Mouse (Mus musculus): ENCODE measurements around the gene Bbox1. TPM values are rescaled to one million over a fixed set of nuclear protein-coding genes. Genes with fewer than 3 reads are reported as not detected.

The Bbox1 gene
- total and polyA plus RNA-seq, 2 experiments from 2014 or later = 0.04 TPM; not detected in 1

DNA sequence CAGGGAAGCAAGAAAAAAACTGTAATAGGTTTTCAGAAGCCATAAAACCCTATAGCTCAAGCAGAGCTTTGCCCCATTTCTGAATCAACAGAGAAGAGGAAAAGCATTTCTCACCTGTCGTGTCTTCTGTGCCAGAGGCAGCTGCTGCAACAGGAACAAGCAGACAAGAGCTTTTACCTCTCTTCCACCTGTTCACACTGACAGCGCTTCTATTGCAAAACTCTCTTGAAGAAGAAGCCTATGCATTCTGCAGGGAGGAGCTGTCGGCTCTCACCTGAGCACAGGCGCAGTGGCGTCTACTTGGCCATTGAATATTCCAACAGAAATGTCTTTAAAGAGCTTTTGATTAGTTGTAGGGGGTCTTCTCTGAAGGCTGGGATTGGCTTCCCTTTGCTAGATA, 286 bp downstream of the Bbox1 start:
- no peak overlapping the region for H3K4me3 ChIP-seq (ENCODE audit: low read depth, low read length)
- no peak for DNase-seq (ENCODE audit: low spot score)
- WGBS = 82% methylated on average over 5 of the region's 5 CpGs
- ATAC-seq (ENCODE audit: insufficient read depth, low read depth) = no peak
- no peak overlapping the region for H3K4me2 ChIP-seq (ENCODE audit: low read depth, low read length)
- H3K27ac ChIP-seq (ENCODE audit: low read depth) = no peak overlapping the region
- no peaks in the 10 kb centered on the region for H3K4me1 ChIP-seq (ENCODE audit: control insufficient read depth, insufficient read depth)
- H3K9me3 ChIP-seq (replicated peaks; ENCODE audit: control insufficient read depth, low read length) = no peaks in the 10 kb centered on the region
- H3K9ac ChIP-seq (replicated peaks; ENCODE audit: low read depth, low read length) = no peak overlapping the region
- TF ChIP-seq EP300 (IDR thresholded peaks at IDR 0.05; ENCODE audit: low read depth) (no peak), CTCF (IDR thresholded peaks at IDR 0.05; ENCODE audit: low read depth) (no peak)
- H3K27me3 ChIP-seq (ENCODE audit: control insufficient read depth, insufficient read depth, low read length) = no peaks in the 10 kb centered on the region
- no peaks in the 10 kb centered on the region for H3K36me3 ChIP-seq (replicated peaks; ENCODE audit: control insufficient read depth, insufficient read depth, low read length)

DNA sequence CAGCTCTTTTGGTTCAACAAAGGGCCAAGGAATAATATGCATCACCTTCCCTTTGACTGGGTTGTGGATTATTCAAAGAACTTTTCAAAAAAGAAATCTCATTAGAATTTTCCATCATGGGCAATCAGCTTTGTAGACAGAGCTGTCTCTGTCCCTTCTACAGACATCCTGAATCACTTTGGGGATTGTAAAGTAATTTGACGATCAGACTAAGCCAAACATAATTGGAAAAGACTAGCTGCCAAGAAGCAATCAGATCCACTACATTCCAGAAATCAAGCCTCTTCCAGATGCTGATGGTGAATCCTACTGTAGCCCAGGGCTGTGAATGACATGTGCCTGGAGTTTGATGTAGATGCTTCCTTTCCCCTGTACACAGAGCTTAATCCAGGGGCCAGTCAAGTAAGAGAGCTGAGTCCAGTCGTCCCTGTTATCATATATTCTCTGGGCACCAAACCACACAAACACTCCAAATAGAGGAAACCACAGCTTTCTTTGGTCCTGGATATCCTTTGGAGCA, 995 bp downstream of the Bbox1 start:
- Histone ChIP-seq H3K27ac (ENCODE audit: low read depth) (no peak overlapping the region), H3K4me2 (ENCODE audit: low read depth, low read length) (no peak overlapping the region), H3K4me3 (ENCODE audit: low read depth, low read length) (no peak overlapping the region), H3K27me3 (ENCODE audit: control insufficient read depth, insufficient read depth, low read length) (no peaks in the 10 kb centered on the region), H3K36me3 (replicated peaks; ENCODE audit: control insufficient read depth, insufficient read depth, low read length) (no peaks in the 10 kb centered on the region), H3K9me3 (replicated peaks; ENCODE audit: control insufficient read depth, low read length) (no peaks in the 10 kb centered on the region), H3K4me1 (ENCODE audit: control insufficient read depth, insufficient read depth) (no peaks in the 10 kb centered on the region), H3K9ac (replicated peaks; ENCODE audit: low read depth, low read length) (no peak overlapping the region)
- 53% methylated on average over 2 of the region's 2 CpGs for WGBS
- no peak for TF ChIP-seq CTCF (IDR thresholded peaks at IDR 0.05; ENCODE audit: low read depth)
- no peak for TF ChIP-seq EP300 (IDR thresholded peaks at IDR 0.05; ENCODE audit: low read depth)
- ATAC-seq (ENCODE audit: insufficient read depth, low read depth) (no peak), DNase-seq (ENCODE audit: low spot score) (no peak)

DNA sequence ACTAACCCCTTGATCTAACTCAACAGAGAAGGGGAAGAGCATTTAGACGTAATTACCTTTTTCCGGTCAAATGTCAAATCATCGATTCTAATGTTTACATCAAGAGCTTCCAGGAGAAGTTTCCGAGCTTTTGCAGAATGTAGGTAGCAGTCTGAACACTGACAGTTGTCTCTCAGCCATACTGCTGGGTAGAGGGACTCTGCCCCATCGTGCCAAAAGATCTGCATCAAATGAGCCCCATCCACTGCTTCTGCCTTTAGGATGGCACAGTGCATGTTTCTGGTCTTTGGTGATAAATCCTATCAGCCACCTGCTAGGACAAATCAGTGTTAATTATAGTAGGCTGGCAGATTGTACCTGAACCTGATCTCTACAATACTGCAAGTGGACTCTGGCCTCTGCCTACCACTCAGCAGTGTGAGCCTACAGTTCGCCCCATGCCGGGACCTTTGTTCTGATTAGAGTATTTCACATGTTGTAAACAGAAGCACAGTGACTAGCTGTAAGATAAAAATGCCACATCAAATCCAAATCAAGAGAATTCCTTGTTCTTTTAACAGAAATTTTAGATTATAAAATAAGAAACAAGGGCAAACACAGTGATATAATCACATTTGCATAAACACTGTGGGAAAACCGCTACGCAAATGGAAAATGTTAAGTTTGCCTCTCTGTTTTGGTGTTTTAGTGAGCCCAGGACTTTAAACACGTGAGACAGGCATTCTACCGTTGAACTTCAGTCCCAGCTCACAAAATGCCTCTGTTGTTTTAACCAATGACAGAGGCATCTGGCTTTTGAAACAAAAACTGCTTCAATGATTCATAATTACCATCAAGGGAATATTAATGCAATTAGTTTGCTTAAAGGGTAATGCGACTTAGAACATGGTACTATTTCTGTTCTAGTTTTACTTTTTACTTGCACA, 8.7 kb downstream of the Bbox1 start:
- no peak overlapping the region for H3K27ac ChIP-seq (ENCODE audit: low read depth)
- WGBS = 76% methylated on average over 12 of the region's 12 CpGs
- no peak for ATAC-seq (ENCODE audit: insufficient read depth, low read depth)

DNA sequence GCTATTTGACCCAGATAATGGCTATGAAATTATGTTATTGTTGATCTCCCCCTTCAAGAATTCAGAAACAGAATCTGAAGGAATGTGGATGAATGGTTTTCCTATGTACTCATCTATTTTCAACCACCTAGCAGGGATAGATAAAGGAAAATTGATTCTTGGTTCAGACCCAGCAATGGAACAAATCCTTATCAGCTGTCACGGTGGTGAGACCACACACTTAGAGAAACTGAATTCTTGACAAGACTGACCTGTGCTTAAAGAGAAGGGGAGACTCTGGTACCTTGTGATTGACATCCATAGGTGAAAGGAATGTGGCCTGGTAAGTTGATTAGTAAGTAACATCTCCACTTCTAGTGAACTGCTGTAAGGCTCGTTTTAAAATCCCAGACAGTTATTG, 12.1 kb downstream of the Bbox1 start:
- no peak for DNase-seq (ENCODE audit: low spot score)
- WGBS = 8% methylated on average over 2 of the region's 2 CpGs
- no peaks in the 10 kb centered on the region for H3K36me3 ChIP-seq (replicated peaks; ENCODE audit: control insufficient read depth, insufficient read depth, low read length)
- no peak for TF ChIP-seq CTCF (IDR thresholded peaks at IDR 0.05; ENCODE audit: low read depth)
- TF ChIP-seq EP300 (IDR thresholded peaks at IDR 0.05; ENCODE audit: low read depth) = no peak
- ATAC-seq (ENCODE audit: insufficient read depth, low read depth) = no peak
- no peaks in the 10 kb centered on the region for H3K27me3 ChIP-seq (ENCODE audit: control insufficient read depth, insufficient read depth, low read length)
- H3K4me3 ChIP-seq (ENCODE audit: low read depth, low read length) = no peak overlapping the region
- H3K27ac ChIP-seq (ENCODE audit: low read depth) = no peak overlapping the region
- H3K9me3 ChIP-seq (replicated peaks; ENCODE audit: control insufficient read depth, low read length) = no peaks in the 10 kb centered on the region
- H3K4me2 ChIP-seq (ENCODE audit: low read depth, low read length) = no peak overlapping the region
- peaks cover 6% of the 10 kb centered on the region; the same call in 1 of the 2 replicates for H3K4me1 ChIP-seq (ENCODE audit: control insufficient read depth, insufficient read depth)
- no peak overlapping the region for H3K9ac ChIP-seq (replicated peaks; ENCODE audit: low read depth, low read length)

More for the DNA sequence above, 8.7 kb downstream of the Bbox1 start:
- Histone ChIP-seq H3K9me3 (replicated peaks; ENCODE audit: control insufficient read depth, low read length) (no peaks in the 10 kb centered on the region), H3K4me2 (ENCODE audit: low read depth, low read length) (no peak overlapping the region), H3K4me3 (ENCODE audit: low read depth, low read length) (no peak overlapping the region), H3K4me1 (ENCODE audit: control insufficient read depth, insufficient read depth) (peaks cover 6% of the 10 kb centered on the region; the same call in 1 of the 2 replicates), H3K27me3 (ENCODE audit: control insufficient read depth, insufficient read depth, low read length) (no peaks in the 10 kb centered on the region), H3K36me3 (replicated peaks; ENCODE audit: control insufficient read depth, insufficient read depth, low read length) (no peaks in the 10 kb centered on the region), H3K9ac (replicated peaks; ENCODE audit: low read depth, low read length) (no peak overlapping the region)
- DNase-seq (ENCODE audit: low spot score) = no peak
- TF ChIP-seq CTCF (IDR thresholded peaks at IDR 0.05; ENCODE audit: low read depth) (no peak), EP300 (IDR thresholded peaks at IDR 0.05; ENCODE audit: low read depth) (no peak)

DNA sequence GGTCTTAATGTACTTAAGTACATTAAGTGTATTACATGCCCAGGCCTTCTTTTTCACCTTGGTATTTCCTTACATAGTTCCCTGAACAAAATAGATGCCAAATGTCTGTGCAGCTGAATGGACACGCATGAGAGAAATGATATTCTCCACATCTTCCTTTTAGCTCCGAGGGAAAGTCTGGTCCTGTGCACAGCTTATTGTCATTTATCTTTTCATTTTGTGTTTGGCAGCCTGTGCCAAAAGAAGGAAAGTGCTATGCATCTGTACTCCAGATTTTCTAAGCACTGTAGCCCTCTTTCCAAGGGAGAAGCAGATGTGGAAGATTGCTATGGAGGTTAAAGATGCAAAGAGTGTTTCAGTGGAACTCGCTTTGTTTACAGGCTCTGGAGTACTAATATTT, 13.0 kb downstream of the Bbox1 start:
- peaks cover 6% of the 10 kb centered on the region; the same call in 1 of the 2 replicates for H3K4me1 ChIP-seq (ENCODE audit: control insufficient read depth, insufficient read depth)
- H3K4me3 ChIP-seq (ENCODE audit: low read depth, low read length) = no peak overlapping the region
- no peak overlapping the region for H3K27ac ChIP-seq (ENCODE audit: low read depth)
- H3K9ac ChIP-seq (replicated peaks; ENCODE audit: low read depth, low read length) = no peak overlapping the region
- TF ChIP-seq EP300 (IDR thresholded peaks at IDR 0.05; ENCODE audit: low read depth) (no peak), CTCF (IDR thresholded peaks at IDR 0.05; ENCODE audit: low read depth) (no peak)
- ATAC-seq (ENCODE audit: insufficient read depth, low read depth) (no peak), DNase-seq (ENCODE audit: low spot score) (no peak)
- 56% methylated on average over 3 of the region's 3 CpGs for WGBS
- no peaks in the 10 kb centered on the region for H3K27me3 ChIP-seq (ENCODE audit: control insufficient read depth, insufficient read depth, low read length)
- no peaks in the 10 kb centered on the region for H3K9me3 ChIP-seq (replicated peaks; ENCODE audit: control insufficient read depth, low read length)
- no peak overlapping the region for H3K4me2 ChIP-seq (ENCODE audit: low read depth, low read length)
- no peaks in the 10 kb centered on the region for H3K36me3 ChIP-seq (replicated peaks; ENCODE audit: control insufficient read depth, insufficient read depth, low read length)
